8 mouse cellular contexts compared by ENCODE assay signal in the genomic region with DNA sequence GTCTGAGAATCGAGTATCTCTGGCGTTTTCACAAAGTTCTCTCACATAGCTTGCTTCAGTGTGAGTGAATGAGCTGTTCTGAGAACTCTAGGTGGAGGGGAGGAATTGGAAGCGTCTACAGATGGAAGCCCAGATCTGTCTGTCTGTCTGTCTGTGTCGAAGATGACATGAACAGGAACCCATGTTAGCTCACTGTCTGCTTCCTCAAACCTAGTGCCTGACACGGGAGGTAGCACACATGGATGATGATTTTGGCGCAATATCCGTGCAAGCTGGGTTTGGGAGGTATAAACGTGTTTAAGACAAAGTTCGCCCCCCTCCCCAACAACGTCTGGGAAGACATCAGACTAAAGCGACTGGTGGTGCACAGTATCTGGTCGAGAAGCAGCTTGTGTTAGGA. TPM values are rescaled to one million over a fixed set of nuclear protein-coding genes. Genes with fewer than 3 reads are reported as not detected.
DNase-seq lines count a peak whose midpoint lies in the region; ATAC-seq and TF ChIP-seq lines count a peak whose summit lies in the region.

No protein-coding gene starts in this region.

- peaks cover 12% of the 10 kb centered on the region for H3K4me1 ChIP-seq in testis, adult 2 months (ENCODE audit: control insufficient read depth, insufficient read depth, low read length)
- peaks cover 7% of the 10 kb centered on the region; the same call in 1 of the 2 replicates for H3K4me1 ChIP-seq in forebrain, embryonic 14.5 days (ENCODE audit: control insufficient read depth, insufficient read depth, low read length)
- H3K4me1 ChIP-seq in liver, embryonic 13.5 days (replicated peaks) = peaks cover 93% of the 10 kb centered on the region
- peaks cover 8% of the 10 kb centered on the region; the same call in 1 of the 2 replicates for H3K4me1 ChIP-seq in stomach, postnatal 0 days (replicated peaks; ENCODE audit: control insufficient read depth, insufficient read depth)

- no peak overlapping the region for H3K27ac ChIP-seq in testis, adult 2 months (ENCODE audit: control insufficient read depth, insufficient read depth, low read depth, low read length)
- H3K27ac ChIP-seq in forebrain, embryonic 14.5 days (ENCODE audit: low read depth, low read length) = no peak overlapping the region
- peak overlapping the region; percentile 79 for H3K27ac ChIP-seq in liver, embryonic 13.5 days
- H3K27ac ChIP-seq in stomach, postnatal 0 days (replicated peaks) = no peak overlapping the region

- no peak for TF ChIP-seq EP300 in stomach, postnatal 0 days (optimal IDR thresholded peaks at IDR 0.05)

- peak overlapping the region; percentile 98 for H3K4me2 ChIP-seq in forebrain, embryonic 14.5 days (ENCODE audit: low read length)
- peak overlapping the region; percentile 98 for H3K4me2 ChIP-seq in liver, embryonic 13.5 days
- peak overlapping the region; percentile 82 for H3K4me2 ChIP-seq in stomach, postnatal 0 days (replicated peaks; ENCODE audit: low read depth)

- DNase-seq in testis, postnatal 14 days (ENCODE audit: low spot score) = no peak
- no peak for DNase-seq in forebrain, embryonic 14.5 days (ENCODE audit: low spot score)
- DNase-seq in liver, embryonic 13.5 days = no peak
- DNase-seq in stomach, postnatal 0 days (ENCODE audit: low spot score) = no peak
- DNase-seq in right cerebral cortex, adult 2 months (ENCODE audit: low spot score in 2 of 2) = no peak
- DNase-seq in adipocyte (ENCODE audit: low spot score) = no peak
- DNase-seq in urinary bladder, postnatal 10 days (ENCODE audit: low spot score) = no peak

- WGBS in forebrain, embryonic 14.5 days = 44% methylated on average over 12 of the region's 12 CpGs
- WGBS in liver, embryonic 13.5 days (ENCODE audit: insufficient replicate concordance) = 17% methylated on average over 12 of the region's 12 CpGs
- WGBS in stomach, postnatal 0 days = 41% methylated on average over 12 of the region's 12 CpGs

- no peaks in the 10 kb centered on the region for H3K27me3 ChIP-seq in testis, adult 2 months (ENCODE audit: control insufficient read depth, insufficient read depth, low read length)
- 0 out of 2 replicates have a peak, but pooled peaks cover 9% of the 10 kb centered on the region for H3K27me3 ChIP-seq in forebrain, embryonic 14.5 days (replicated peaks; ENCODE audit: control insufficient read depth, insufficient read depth, low read length)
- no peaks in the 10 kb centered on the region for H3K27me3 ChIP-seq in liver, embryonic 13.5 days
- no peaks in the 10 kb centered on the region for H3K27me3 ChIP-seq in stomach, postnatal 0 days (ENCODE audit: control insufficient read depth, insufficient read depth, low read length)

- peak overlapping the region; percentile 72 for H3K9ac ChIP-seq in forebrain, embryonic 14.5 days (ENCODE audit: low read length)
- H3K9ac ChIP-seq in liver, embryonic 13.5 days = peak overlapping the region; percentile 89
- H3K9ac ChIP-seq in stomach, postnatal 0 days (ENCODE audit: low read length) = peak overlapping the region; percentile 65; the same call in 1 of the 2 replicates

- H3K9me3 ChIP-seq in forebrain, embryonic 14.5 days (replicated peaks; ENCODE audit: control insufficient read depth, low read length) = no peaks in the 10 kb centered on the region
- H3K9me3 ChIP-seq in liver, embryonic 13.5 days (replicated peaks) = no peaks in the 10 kb centered on the region
- H3K9me3 ChIP-seq in stomach, postnatal 0 days (ENCODE audit: control insufficient read depth, low read length) = no peaks in the 10 kb centered on the region

- H3K4me3 ChIP-seq in testis, adult 2 months (ENCODE audit: control insufficient read depth, low read depth, low read length) = peak overlapping the region; percentile 80; the same call in 1 of the 2 replicates
- peak overlapping the region; percentile 49; the same call in 1 of the 2 replicates for H3K4me3 ChIP-seq in forebrain, embryonic 14.5 days (ENCODE audit: low read depth, low read length)
- peak overlapping the region; percentile 81 for H3K4me3 ChIP-seq in liver, embryonic 13.5 days (replicated peaks)
- peak overlapping the region; percentile 58; the same call in 1 of the 2 replicates for H3K4me3 ChIP-seq in stomach, postnatal 0 days (ENCODE audit: low read depth, low read length)

- no peaks in the 10 kb centered on the region for H3K36me3 ChIP-seq in testis, adult 2 months (ENCODE audit: control insufficient read depth, insufficient read depth, low read length)
- no peaks in the 10 kb centered on the region for H3K36me3 ChIP-seq in forebrain, embryonic 14.5 days (ENCODE audit: control insufficient read depth, insufficient read depth, low read length)
- no peaks in the 10 kb centered on the region for H3K36me3 ChIP-seq in liver, embryonic 13.5 days
- no peaks in the 10 kb centered on the region for H3K36me3 ChIP-seq in stomach, postnatal 0 days (ENCODE audit: control insufficient read depth, insufficient read depth, low read length)

- no peak for TF ChIP-seq POLR2A in testis, adult 2 months (IDR thresholded peaks at IDR 0.05; ENCODE audit: control insufficient read depth, low read depth, low read length)

- no peak for ATAC-seq in forebrain, embryonic 14.5 days
- ATAC-seq in liver, embryonic 13.5 days (ENCODE audit: low read depth) = no peak
- ATAC-seq in stomach, postnatal 0 days (ENCODE audit: low FRiP score, low TSS enrichment) = no peak

- no peak for TF ChIP-seq CTCF in testis, adult 2 months (IDR thresholded peaks at IDR 0.05; ENCODE audit: control insufficient read depth, insufficient read depth, insufficient replicate concordance, low read depth, low read length)
- no peak for TF ChIP-seq CTCF in stomach, postnatal 0 days (IDR thresholded peaks at IDR 0.05; ENCODE audit: low read depth)

RNA-seq across cellular contexts. Expression of a gene that starts 0.7 kb away (rescaled TPM):
- polyA plus RNA-seq in testis, adult 2 months (2012; rRNA removed) = 1.7 and 2.3 TPM in 2 replicates
- polyA plus RNA-seq in forebrain, embryonic 14.5 days (2014; fragmentation: Nextera tagmentation; extraction: Ambion mirVana) = 13.1 and 17.4 TPM in 2 replicates
- 15.0 and 15.4 TPM in 2 replicates for polyA plus RNA-seq in liver, embryonic 13.5 days (2015; fragmentation: Nextera tagmentation; extraction: Ambion mirVana)
- 17.9 and 20.8 TPM in 2 replicates for polyA plus RNA-seq in stomach, postnatal 0 days (2015; fragmentation: Nextera tagmentation; extraction: Ambion mirVana)

RNA-seq across cellular contexts. Expression of a gene that starts 6.4 kb away (rescaled TPM):
- 0.07 and 0.13 TPM in 2 replicates for polyA plus RNA-seq in testis, adult 2 months (2012; rRNA removed)
- 0.14 and 0.55 TPM in 2 replicates for polyA plus RNA-seq in forebrain, embryonic 14.5 days (2014; fragmentation: Nextera tagmentation; extraction: Ambion mirVana)
- polyA plus RNA-seq in liver, embryonic 13.5 days (2015; fragmentation: Nextera tagmentation; extraction: Ambion mirVana) = 0.12 TPM in 2 replicates
- 0.33 and 0.41 TPM in 2 replicates for polyA plus RNA-seq in stomach, postnatal 0 days (2015; fragmentation: Nextera tagmentation; extraction: Ambion mirVana)
